Mouse (Mus musculus) thymus, adult 2 months (tissue): ENCODE measurements around the gene Zc3h12b. TPM values are rescaled to one million over a fixed set of nuclear protein-coding genes. Genes with fewer than 3 reads are reported as not detected.

Experiments used
- DNase-seq: peaks from one replicate; pipeline ENCODE4 v3.0.0; 2021
- H3K27ac ChIP-seq: fragments of 200-500 bp; 2 replicates; pipeline ENCODE4 v1.5.1; 2012; ENCODE audit warnings: low read length, control low read depth; ENCODE audit not compliant: control insufficient read depth, insufficient read depth
- H3K27me3 ChIP-seq: fragments of 200-500 bp; 2 replicates; pipeline ENCODE4 v1.6.1; 2012; ENCODE audit warnings: mild to moderate bottlenecking, low read length, moderate library complexity, mixed read lengths; ENCODE audit not compliant: control insufficient read depth, insufficient read depth
- H3K36me3 ChIP-seq: fragments of 200-500 bp; 2 replicates; pipeline ENCODE4 v1.6.1; 2012; ENCODE audit warnings: mild to moderate bottlenecking, low read length, moderate library complexity; ENCODE audit not compliant: control insufficient read depth, insufficient read depth
- H3K4me1 ChIP-seq: fragments of 200-500 bp; replicated peaks from 2 replicates; pipeline ENCODE4 v1.6.1; 2012; ENCODE audit warnings: low read length; ENCODE audit not compliant: control insufficient read depth, insufficient read depth
- H3K4me3 ChIP-seq: fragments of 200-500 bp; 2 replicates; pipeline ENCODE4 v1.5.1; 2012; ENCODE audit warnings: mild to moderate bottlenecking, low read length, control low read depth, moderate library complexity; ENCODE audit not compliant: control insufficient read depth, insufficient read depth
- CTCF ChIP-seq: fragments of 200-500 bp; IDR thresholded peaks from 2 replicates; pipeline ENCODE4 v1.5.1; 2012; ENCODE audit warnings: mild to moderate bottlenecking, control low read depth, low read length, moderate library complexity, borderline replicate concordance; ENCODE audit not compliant: control insufficient read depth, poor library complexity, insufficient read depth; ENCODE audit errors: extremely low read depth
- POLR2A ChIP-seq: fragments of 200-500 bp; IDR thresholded peaks from 2 replicates; pipeline ENCODE4 v1.6.1; 2012; ENCODE audit warnings: mild to moderate bottlenecking, low read length, control low read depth, moderate library complexity; ENCODE audit not compliant: control insufficient read depth, poor library complexity, insufficient read depth; ENCODE audit errors: extremely low read depth
- WGBS: fragments of 180-500 bp; shearing (Covaris S2); methylation state at CpG from one replicate; pipeline ENCODE4 v1.1.7; 2018; 5-methylcytosine and 5-hydroxymethylcytosine counted together
- polyA plus RNA-seq: library from polyadenylated mRNA; depleted of rRNA; stranded (reverse); fragments of >200 nt; gene quantifications from 2 replicates; pipeline ENCODE4 v1.2.3, GENCODE M21; 2012

The Zc3h12b gene
- polyA plus RNA-seq, 1 experiment: 3.9 TPM

DNA sequence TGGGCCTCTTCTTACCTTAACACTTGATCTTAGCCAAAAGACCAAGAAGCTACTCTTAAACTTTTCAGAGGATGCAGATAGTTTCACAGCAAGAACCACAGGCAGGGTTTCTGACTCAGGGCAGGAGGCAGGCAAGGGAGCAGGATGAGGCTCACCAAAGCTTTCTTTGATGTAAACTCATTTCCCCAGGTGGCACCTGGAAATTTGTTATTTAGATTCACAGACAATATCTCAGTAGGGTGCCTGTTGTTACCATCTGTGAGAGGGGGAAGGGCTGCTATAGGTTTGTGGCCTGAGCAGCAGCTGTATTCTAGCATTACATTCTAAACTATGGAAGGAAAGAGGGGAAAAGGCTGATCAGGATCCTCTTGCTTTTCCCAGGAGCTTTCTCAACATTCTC, 169.6 kb downstream of the Zc3h12b start:
- H3K27ac ChIP-seq: peak overlapping the region; percentile 75
- TF ChIP-seq POLR2A: no peak
- no peak for TF ChIP-seq CTCF
- peaks cover 5% of the 10 kb centered on the region for H3K4me1 ChIP-seq
- no peak overlapping the region for H3K4me3 ChIP-seq
- H3K36me3 ChIP-seq: no peaks in the 10 kb centered on the region
- no peaks in the 10 kb centered on the region for H3K27me3 ChIP-seq
- DNase-seq: peak; percentile 36

DNA sequence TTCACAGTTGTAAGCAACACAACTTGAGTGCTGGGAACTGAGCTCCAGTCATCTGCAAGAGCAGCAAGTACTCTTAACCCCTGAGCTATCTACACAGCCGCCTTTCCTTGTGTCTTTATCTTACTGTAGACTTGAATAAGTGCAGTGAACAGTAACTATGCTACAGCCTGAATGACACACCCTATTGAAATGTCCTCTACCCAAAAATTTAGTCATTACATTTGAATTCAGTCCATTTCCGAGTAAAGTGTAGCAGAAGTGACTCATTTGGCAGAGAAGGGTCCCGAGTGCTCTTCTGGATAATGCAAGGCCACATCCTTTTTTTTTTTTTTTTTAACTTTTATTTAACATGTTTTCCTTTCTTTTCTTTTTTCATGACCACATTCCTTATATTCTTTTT, 191.2 kb downstream of the Zc3h12b start:
- H3K27ac ChIP-seq: no peak overlapping the region; the same call in 1 of the 2 replicates
- no peak for DNase-seq
- H3K36me3 ChIP-seq: no peaks in the 10 kb centered on the region
- no peak for TF ChIP-seq POLR2A
- no peak for TF ChIP-seq CTCF
- no peaks in the 10 kb centered on the region for H3K27me3 ChIP-seq
- H3K4me3 ChIP-seq: no peak overlapping the region
- peaks cover 2% of the 10 kb centered on the region; the same call in 1 of the 2 replicates for H3K4me1 ChIP-seq
- WGBS: 94% methylated on average over 3 of the region's 3 CpGs

DNA sequence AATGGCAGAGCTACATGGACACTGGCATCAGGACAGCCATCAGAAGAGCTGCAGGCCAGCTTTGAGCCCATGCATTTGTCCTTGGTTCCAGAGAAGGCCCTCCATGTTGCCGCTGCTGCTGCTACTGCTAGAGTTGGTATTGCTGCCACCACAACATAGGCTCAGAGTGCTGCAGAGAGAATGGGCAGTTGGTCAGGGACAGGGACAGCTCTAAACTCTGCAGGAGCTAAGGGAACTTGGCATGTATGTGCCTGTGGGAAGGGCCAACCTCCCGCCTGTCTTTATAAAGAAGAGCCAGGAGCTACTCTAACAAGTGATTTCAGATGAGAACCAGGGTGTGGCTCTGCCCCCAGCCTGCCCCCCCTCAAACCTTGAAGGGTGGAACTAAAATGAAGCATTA, 224.0 kb downstream of the Zc3h12b start:
- 97% methylated on average over 2 of the region's 2 CpGs for WGBS
- H3K27me3 ChIP-seq: no peaks in the 10 kb centered on the region
- TF ChIP-seq CTCF: no peak
- TF ChIP-seq POLR2A: no peak

GRCm38 (mm10) chrX:95945496-95945895, 234.0 kb downstream of the Zc3h12b start:
- 100% methylated on average over 2 of the region's 2 CpGs for WGBS
- Histone ChIP-seq H3K36me3 (peaks cover 11% of the 10 kb centered on the region; the same call in 1 of the 2 replicates), H3K4me3 (no peak overlapping the region), H3K4me1 (no peaks in the 10 kb centered on the region), H3K27me3 (no peaks in the 10 kb centered on the region), H3K27ac (no peak overlapping the region)
- TF ChIP-seq CTCF (no peak), POLR2A (no peak)
- DNase-seq: no peak

More for the DNA sequence above, 224.0 kb downstream of the Zc3h12b start:
- no peak overlapping the region for H3K27ac ChIP-seq
- H3K36me3 ChIP-seq: peaks cover 9% of the 10 kb centered on the region; the same call in 1 of the 2 replicates
- no peaks in the 10 kb centered on the region for H3K4me1 ChIP-seq
- H3K4me3 ChIP-seq: no peak overlapping the region
- DNase-seq: no peak

DNA sequence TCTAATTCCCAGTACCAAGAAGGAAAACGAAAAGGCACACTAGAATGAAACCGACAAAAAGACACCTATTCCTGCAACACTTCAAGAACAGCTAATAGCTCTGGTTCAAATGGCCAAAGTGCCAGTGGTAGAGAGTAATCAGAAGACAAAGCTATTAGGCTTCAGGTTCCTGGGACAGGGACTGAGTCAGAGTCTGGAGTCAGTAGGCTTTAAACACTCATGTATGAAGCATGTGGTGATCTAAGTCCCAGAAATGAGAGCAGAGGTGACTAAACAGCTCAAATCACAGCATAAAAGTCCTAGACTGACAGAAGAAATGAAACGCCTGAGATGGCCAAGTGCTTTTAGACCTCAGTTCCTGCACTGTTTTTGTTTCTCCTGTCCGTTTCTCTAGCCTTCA, 236.7 kb downstream of the Zc3h12b start:
- WGBS: 97% methylated on average over 4 of the region's 4 CpGs
- H3K27me3 ChIP-seq: no peaks in the 10 kb centered on the region
- H3K4me1 ChIP-seq: no peaks in the 10 kb centered on the region
- peaks cover 11% of the 10 kb centered on the region; the same call in 1 of the 2 replicates for H3K36me3 ChIP-seq
- no peak overlapping the region for H3K27ac ChIP-seq
- no peak for DNase-seq
- no peak overlapping the region for H3K4me3 ChIP-seq
- TF ChIP-seq CTCF (no peak), POLR2A (no peak)

- Histone ChIP-seq H3K27me3 (no peaks in the 10 kb centered on the region), H3K4me3 (no peak overlapping the region), H3K4me1 (peaks cover 2% of the 10 kb centered on the region; the same call in 1 of the 2 replicates), H3K36me3 (0 out of 2 replicates have a peak, but pooled peaks cover 11% of the 10 kb centered on the region), H3K27ac (no peak overlapping the region)
- no peak for TF ChIP-seq POLR2A
- no peak for TF ChIP-seq CTCF
- peak; percentile 20 for DNase-seq
- 60% methylated on average over 3 of the region's 3 CpGs for WGBS
Observed at GRCm38 (mm10) chrX:95950776-95951175, 239.3 kb downstream of the Zc3h12b start.
